Mouse (Mus musculus): ENCODE data around the gene Sytl3. TPM values are rescaled to one million over a fixed set of nuclear protein-coding genes. Genes with fewer than 3 reads are reported as not detected.
A peak's percentile ranks its signal among the peaks of the same experiment; 100 is the strongest.
"Not testable (repeated sequence)": the region's sequence is repeated elsewhere in the genome, so short reads cannot be mapped to it uniquely, and the experiment has no call there.

Gene Sytl3
- polyA plus RNA-seq, 1 experiment from 2014 or later: 0.82 TPM

DNA sequence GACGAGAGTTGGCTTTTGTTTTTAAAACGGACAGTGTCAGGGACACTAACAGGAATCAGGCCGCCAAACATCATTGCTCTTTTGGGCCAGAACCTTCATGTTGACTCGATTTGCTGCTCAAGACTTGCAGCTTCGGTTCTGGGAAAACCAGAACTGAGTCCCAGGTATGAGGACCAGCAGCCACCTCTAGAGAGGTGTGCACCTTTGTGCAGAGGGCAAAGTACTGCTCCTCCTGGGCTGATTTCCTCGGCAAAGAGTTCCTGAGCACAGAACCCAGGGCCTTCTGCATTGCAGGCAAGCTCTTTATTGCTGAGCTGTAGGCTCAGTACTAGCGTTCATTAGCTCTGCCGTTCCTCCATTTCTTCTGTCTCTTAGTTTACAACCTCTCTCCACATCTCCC lies 55.1 kb downstream of the Sytl3 start:
- H3K9me3 ChIP-seq (replicated peaks; ENCODE audit: control insufficient read depth, low read length, poor library complexity, severe bottlenecking); H3K4me2 ChIP-seq (ENCODE audit: low read length); ATAC-seq; H3K9ac ChIP-seq (ENCODE audit: low read depth, low read length); H3K27me3 ChIP-seq (ENCODE audit: control insufficient read depth, insufficient read depth, low read depth, low read length); H3K4me3 ChIP-seq (ENCODE audit: low read depth, low read length); H3K4me1 ChIP-seq (ENCODE audit: control insufficient read depth, insufficient read depth, low read length); H3K36me3 ChIP-seq (ENCODE audit: control insufficient read depth, insufficient read depth, low read length); H3K27ac ChIP-seq (ENCODE audit: low read length): not testable (repeated sequence)
- 84% methylated on average over 8 of the region's 8 CpGs for WGBS

DNA sequence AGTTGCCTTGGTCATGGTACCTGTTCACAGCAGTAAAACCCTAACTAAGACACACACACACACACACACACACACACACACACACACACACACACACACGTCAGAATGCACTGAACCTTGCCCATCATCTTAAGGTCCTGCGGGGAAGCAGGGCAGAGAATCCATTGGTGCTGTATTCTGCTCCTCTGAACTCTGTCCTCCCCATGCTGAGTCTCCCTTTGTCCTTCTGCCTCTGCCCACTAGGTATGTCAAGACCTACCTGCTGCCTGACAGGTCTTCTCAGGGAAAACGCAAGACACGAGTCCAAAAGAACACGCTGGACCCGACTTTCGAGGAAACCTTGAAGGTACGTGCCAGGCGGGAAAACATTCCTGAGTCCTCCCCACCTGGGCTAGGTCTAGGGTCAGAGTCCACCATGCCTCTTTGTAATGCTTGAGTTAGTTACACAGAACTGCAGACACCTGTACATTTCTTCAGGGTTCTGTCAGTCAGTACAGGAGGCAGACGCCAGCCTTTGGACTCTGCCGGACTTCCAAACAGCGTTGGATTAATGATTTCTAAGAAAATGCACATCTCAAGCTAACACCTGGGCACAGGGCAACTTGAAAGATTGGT lies 69.2 kb downstream of the Sytl3 start:
- Histone ChIP-seq H3K4me1 (ENCODE audit: control insufficient read depth, insufficient read depth, low read length) (0 out of 2 replicates have a peak, but pooled peaks cover 3% of the 10 kb centered on the region), H3K27me3 (ENCODE audit: control insufficient read depth, insufficient read depth, low read depth, low read length) (no peaks in the 10 kb centered on the region), H3K4me2 (ENCODE audit: low read length) (no peak overlapping the region), H3K4me3 (ENCODE audit: low read depth, low read length) (no peak overlapping the region), H3K36me3 (ENCODE audit: control insufficient read depth, insufficient read depth, low read length) (no peaks in the 10 kb centered on the region), H3K27ac (ENCODE audit: low read length) (no peak overlapping the region), H3K9ac (ENCODE audit: low read depth, low read length) (no peak overlapping the region), H3K9me3 (replicated peaks; ENCODE audit: control insufficient read depth, low read length, poor library complexity, severe bottlenecking) (no peaks in the 10 kb centered on the region)
- 97% methylated on average over 12 of the region's 12 CpGs for WGBS
- no peak for ATAC-seq

DNA sequence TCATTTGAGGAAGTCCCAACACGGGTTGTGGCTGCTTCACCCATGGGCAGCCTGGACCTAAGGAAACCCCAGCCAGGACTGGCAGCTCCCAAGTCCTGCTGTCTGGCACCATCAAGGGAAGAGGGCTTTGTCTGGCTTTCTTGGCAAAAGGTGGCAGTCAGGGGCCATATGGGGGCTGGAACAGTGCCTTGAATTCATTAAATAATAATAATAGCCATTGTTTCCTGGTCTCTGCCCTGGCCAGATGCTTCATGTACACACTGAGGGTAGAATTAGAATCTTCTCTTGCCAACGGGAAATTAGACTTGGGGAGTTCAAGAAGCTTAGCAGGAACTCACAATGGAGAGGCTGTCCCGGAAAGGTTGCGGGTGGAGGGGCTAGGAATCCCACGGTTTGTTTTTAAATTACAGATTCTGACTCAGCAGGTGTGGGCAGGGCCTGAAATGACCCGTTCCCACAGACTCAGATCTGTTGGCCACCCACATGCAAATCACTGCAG lies 70.4 kb downstream of the Sytl3 start:
- 8% methylated on average over 6 of the region's 6 CpGs for WGBS
- Histone ChIP-seq H3K4me3 (ENCODE audit: low read depth, low read length) (no peak overlapping the region), H3K36me3 (ENCODE audit: control insufficient read depth, insufficient read depth, low read length) (no peaks in the 10 kb centered on the region), H3K4me2 (ENCODE audit: low read length) (no peak overlapping the region), H3K4me1 (ENCODE audit: control insufficient read depth, insufficient read depth, low read length) (0 out of 2 replicates have a peak, but pooled peaks cover 3% of the 10 kb centered on the region), H3K27ac (ENCODE audit: low read length) (no peak overlapping the region), H3K27me3 (ENCODE audit: control insufficient read depth, insufficient read depth, low read depth, low read length) (no peaks in the 10 kb centered on the region), H3K9me3 (replicated peaks; ENCODE audit: control insufficient read depth, low read length, poor library complexity, severe bottlenecking) (no peaks in the 10 kb centered on the region), H3K9ac (ENCODE audit: low read depth, low read length) (no peak overlapping the region)
- ATAC-seq: peak; percentile 51; the same call in 1 of the 2 replicates

DNA sequence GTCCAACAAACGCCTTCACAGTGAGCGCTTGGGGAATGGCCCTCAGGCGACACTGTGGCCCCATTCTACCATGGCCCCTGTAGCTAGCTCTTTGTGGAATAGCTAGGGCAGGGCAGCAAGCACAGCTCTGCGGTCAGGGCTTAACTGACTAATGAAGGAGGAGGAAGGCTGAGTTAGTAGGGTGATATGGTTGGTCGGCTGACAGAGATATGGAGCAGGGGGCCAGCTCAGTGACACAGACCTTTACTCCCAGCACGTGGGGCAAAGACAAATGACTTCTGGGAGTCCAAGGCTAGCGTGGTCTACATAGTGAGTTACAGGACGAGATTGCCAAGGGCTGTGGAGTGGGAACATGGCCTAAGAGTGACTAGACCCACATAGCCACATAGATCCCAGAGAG lies 72.2 kb downstream of the Sytl3 start:
- Histone ChIP-seq H3K4me1 (ENCODE audit: control insufficient read depth, insufficient read depth, low read length) (0 out of 2 replicates have a peak, but pooled peaks cover 3% of the 10 kb centered on the region), H3K4me3 (ENCODE audit: low read depth, low read length) (no peak overlapping the region), H3K27ac (ENCODE audit: low read length) (no peak overlapping the region), H3K4me2 (ENCODE audit: low read length) (no peak overlapping the region), H3K27me3 (ENCODE audit: control insufficient read depth, insufficient read depth, low read depth, low read length) (no peaks in the 10 kb centered on the region), H3K36me3 (ENCODE audit: control insufficient read depth, insufficient read depth, low read length) (no peaks in the 10 kb centered on the region), H3K9ac (ENCODE audit: low read depth, low read length) (no peak overlapping the region), H3K9me3 (replicated peaks; ENCODE audit: control insufficient read depth, low read length, poor library complexity, severe bottlenecking) (no peaks in the 10 kb centered on the region)
- ATAC-seq: no peak
- 85% methylated on average over 8 of the region's 8 CpGs for WGBS

DNA sequence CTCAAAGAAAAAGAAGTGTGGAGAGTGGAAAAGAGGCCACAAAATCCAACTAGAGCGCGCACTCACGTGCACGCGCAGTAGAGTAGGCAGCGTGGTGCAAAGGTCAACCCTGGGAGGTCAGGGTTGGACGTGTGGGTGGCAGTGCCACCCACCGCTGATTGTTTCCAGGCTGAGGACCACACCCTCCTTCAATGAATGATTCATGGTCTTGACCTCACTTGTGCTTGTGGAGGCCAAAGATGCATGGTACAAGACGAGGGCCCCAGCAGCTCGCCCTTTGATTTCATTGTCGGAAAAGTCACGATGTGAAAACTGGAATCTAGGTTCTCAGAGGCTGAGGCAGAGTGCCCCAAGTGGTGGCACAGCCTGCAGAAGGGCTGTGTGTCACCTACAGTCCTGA lies 72.7 kb downstream of the Sytl3 start:
- no peak overlapping the region for H3K9ac ChIP-seq (ENCODE audit: low read depth, low read length)
- no peak overlapping the region for H3K4me2 ChIP-seq (ENCODE audit: low read length)
- H3K27ac ChIP-seq (ENCODE audit: low read length): no peak overlapping the region
- H3K4me3 ChIP-seq (ENCODE audit: low read depth, low read length): no peak overlapping the region
- peaks cover 4% of the 10 kb centered on the region; the same call in 1 of the 2 replicates for H3K4me1 ChIP-seq (ENCODE audit: control insufficient read depth, insufficient read depth, low read length)
- no peaks in the 10 kb centered on the region for H3K36me3 ChIP-seq (ENCODE audit: control insufficient read depth, insufficient read depth, low read length)
- no peak for ATAC-seq
- H3K27me3 ChIP-seq (ENCODE audit: control insufficient read depth, insufficient read depth, low read depth, low read length): no peaks in the 10 kb centered on the region
- WGBS: 86% methylated on average over 12 of the region's 12 CpGs
- no peaks in the 10 kb centered on the region for H3K9me3 ChIP-seq (replicated peaks; ENCODE audit: control insufficient read depth, low read length, poor library complexity, severe bottlenecking)

DNA sequence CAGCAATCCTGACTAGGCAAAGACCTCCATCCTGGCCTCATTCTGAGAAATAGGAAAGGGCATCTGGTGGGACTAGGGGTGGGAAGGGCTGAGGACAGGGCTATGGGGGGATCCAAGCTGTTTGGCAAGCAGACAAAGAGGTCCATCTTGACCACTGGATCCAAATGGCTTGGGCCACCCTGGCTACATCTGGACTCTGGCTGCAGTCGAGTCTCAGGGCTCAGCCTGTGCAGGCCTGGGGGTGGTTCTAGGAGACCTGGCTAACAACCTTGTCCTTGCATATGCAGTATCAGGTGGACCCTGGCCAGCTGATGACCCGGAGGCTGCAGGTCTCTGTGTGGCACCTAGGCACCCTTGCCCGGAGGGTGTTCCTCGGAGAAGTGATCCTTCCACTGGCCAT lies 73.8 kb downstream of the Sytl3 start:
- 96% methylated on average over 4 of the region's 4 CpGs for WGBS
- no peaks in the 10 kb centered on the region for H3K27me3 ChIP-seq (ENCODE audit: control insufficient read depth, insufficient read depth, low read depth, low read length)
- H3K27ac ChIP-seq (ENCODE audit: low read length): no peak overlapping the region
- H3K9ac ChIP-seq (ENCODE audit: low read depth, low read length): no peak overlapping the region
- no peaks in the 10 kb centered on the region for H3K36me3 ChIP-seq (ENCODE audit: control insufficient read depth, insufficient read depth, low read length)
- peaks cover 10% of the 10 kb centered on the region; the same call in 1 of the 2 replicates for H3K4me1 ChIP-seq (ENCODE audit: control insufficient read depth, insufficient read depth, low read length)
- H3K4me3 ChIP-seq (ENCODE audit: low read depth, low read length): no peak overlapping the region
- no peak for ATAC-seq
- no peaks in the 10 kb centered on the region for H3K9me3 ChIP-seq (replicated peaks; ENCODE audit: control insufficient read depth, low read length, poor library complexity, severe bottlenecking)
- H3K4me2 ChIP-seq (ENCODE audit: low read length): no peak overlapping the region

DNA sequence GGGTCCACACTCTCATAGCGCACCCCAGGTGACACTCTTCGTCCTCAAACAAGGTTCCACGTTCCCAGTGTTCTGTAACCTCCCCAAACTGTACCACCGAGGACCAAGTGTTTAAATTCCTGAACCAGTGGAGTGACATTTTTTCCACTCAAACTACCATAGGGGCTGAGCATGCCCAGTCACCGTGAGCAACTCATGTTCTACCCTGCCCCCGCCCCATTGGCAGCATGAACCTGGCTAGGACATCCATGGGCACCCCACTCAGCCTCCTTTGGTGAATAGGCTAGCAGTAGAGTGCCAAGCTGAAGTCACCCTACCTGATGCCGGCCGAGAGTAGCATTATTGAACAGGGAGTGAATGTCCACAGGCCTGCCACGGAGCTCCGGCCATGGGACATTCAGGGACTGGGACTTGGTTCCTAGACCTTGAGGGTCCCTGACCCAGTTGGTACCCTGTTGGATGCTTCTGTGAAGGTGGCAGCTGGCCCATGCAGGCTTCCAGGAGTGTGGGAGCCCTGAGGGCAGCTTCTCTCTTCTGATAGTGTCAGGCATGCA lies 74.5 kb downstream of the Sytl3 start:
- no peak overlapping the region for H3K4me3 ChIP-seq (ENCODE audit: low read depth, low read length)
- H3K36me3 ChIP-seq (ENCODE audit: control insufficient read depth, insufficient read depth, low read length): no peaks in the 10 kb centered on the region
- no peak overlapping the region for H3K4me2 ChIP-seq (ENCODE audit: low read length)
- H3K27ac ChIP-seq (ENCODE audit: low read length): no peak overlapping the region
- no peak overlapping the region for H3K9ac ChIP-seq (ENCODE audit: low read depth, low read length)
- 95% methylated on average over 10 of the region's 10 CpGs for WGBS
- peaks cover 10% of the 10 kb centered on the region; the same call in 1 of the 2 replicates for H3K4me1 ChIP-seq (ENCODE audit: control insufficient read depth, insufficient read depth, low read length)
- no peaks in the 10 kb centered on the region for H3K9me3 ChIP-seq (replicated peaks; ENCODE audit: control insufficient read depth, low read length, poor library complexity, severe bottlenecking)
- ATAC-seq: no peak
- H3K27me3 ChIP-seq (ENCODE audit: control insufficient read depth, insufficient read depth, low read depth, low read length): no peaks in the 10 kb centered on the region

DNA sequence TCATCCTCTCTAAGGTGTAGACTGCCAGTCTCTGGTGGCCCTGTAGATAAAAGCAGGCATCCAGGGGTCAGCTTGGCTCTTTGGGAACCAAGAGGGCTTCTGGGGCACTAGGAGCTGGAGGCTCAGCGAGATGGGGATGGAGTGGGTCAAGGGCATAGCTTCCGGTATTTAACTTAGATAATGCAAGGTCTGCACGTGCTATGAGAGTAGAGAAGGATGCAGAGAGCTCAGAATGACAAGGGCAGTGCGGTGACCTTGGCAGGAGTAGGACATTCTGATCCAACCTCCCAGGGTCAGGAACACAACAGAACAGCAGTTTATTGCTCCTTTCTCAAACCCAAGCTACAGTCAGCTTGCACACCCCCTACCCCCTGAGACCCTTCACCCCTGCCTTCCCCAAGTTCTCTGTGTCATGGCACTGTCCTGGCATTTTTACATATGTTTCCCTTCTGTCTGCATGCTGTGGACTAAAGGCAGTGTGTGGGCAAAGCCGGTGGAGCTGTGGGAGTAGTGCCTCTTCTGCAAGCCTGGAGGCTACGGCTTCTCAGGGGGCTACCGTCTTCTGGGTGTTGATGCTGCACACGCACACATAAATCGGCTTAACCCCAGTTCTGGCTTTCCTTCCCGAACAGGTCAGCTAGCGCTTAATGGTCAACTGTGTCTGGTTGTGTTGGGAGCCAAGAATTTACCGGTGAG lies 76.0 kb downstream of the Sytl3 start:
- no peak overlapping the region for H3K4me2 ChIP-seq (ENCODE audit: low read length)
- H3K27ac ChIP-seq (ENCODE audit: low read length): no peak overlapping the region
- H3K9ac ChIP-seq (ENCODE audit: low read depth, low read length): no peak overlapping the region
- 93% methylated on average over 12 of the region's 12 CpGs for WGBS
- no peaks in the 10 kb centered on the region for H3K27me3 ChIP-seq (ENCODE audit: control insufficient read depth, insufficient read depth, low read depth, low read length)
- no peak for ATAC-seq
- H3K9me3 ChIP-seq (replicated peaks; ENCODE audit: control insufficient read depth, low read length, poor library complexity, severe bottlenecking): no peaks in the 10 kb centered on the region
- H3K36me3 ChIP-seq (ENCODE audit: control insufficient read depth, insufficient read depth, low read length): no peaks in the 10 kb centered on the region
- peaks cover 7% of the 10 kb centered on the region; the same call in 1 of the 2 replicates for H3K4me1 ChIP-seq (ENCODE audit: control insufficient read depth, insufficient read depth, low read length)
- no peak overlapping the region for H3K4me3 ChIP-seq (ENCODE audit: low read depth, low read length)

Data from midbrain, embryonic 16.5 days (tissue).